Mouse (Mus musculus) heart, embryonic 12.5 days (tissue): Measurements from ENCODE around the gene Ctdspl. TPM values are rescaled to one million over a fixed set of nuclear protein-coding genes. Genes with fewer than 3 reads are reported as not detected.

Experiments
- ATAC-seq: fragments of 200-750 bp; cut with Nextera tagmentation; 2 replicates; pipeline ENCODE4 v1.8.0; 2017; ENCODE audit warnings: moderate TSS enrichment, moderate library complexity; ENCODE audit not compliant: insufficient number of reproducible peaks, low FRiP score
- H3K27ac ChIP-seq: fragments of 300-500 bp; sonication (generic); 2 replicates; pipeline ENCODE4 v1.5.1; 2016; ENCODE audit warnings: mild to moderate bottlenecking, moderate library complexity; ENCODE audit not compliant: poor library complexity, severe bottlenecking
- H3K27me3 ChIP-seq: fragments of 300-500 bp; sonication (generic); replicated peaks from 2 replicates; pipeline ENCODE4 v1.6.1; 2016; ENCODE audit warnings: mild to moderate bottlenecking, moderate library complexity
- H3K36me3 ChIP-seq: fragments of 300-500 bp; sonication (generic); 2 replicates; pipeline ENCODE4 v1.6.1; 2016; ENCODE audit warnings: mild to moderate bottlenecking, moderate library complexity
- H3K4me1 ChIP-seq: fragments of 300-500 bp; sonication (generic); replicated peaks from 2 replicates; pipeline ENCODE4 v1.6.1; 2016; ENCODE audit warnings: mild to moderate bottlenecking
- H3K4me2 ChIP-seq: fragments of 300-500 bp; sonication (generic); 2 replicates; pipeline ENCODE4 v1.6.1; 2016; ENCODE audit warnings: mild to moderate bottlenecking, moderate library complexity
- H3K4me3 ChIP-seq: fragments of 300-500 bp; sonication (generic); 2 replicates; pipeline ENCODE4 v1.5.1; 2016; ENCODE audit warnings: mild to moderate bottlenecking
- H3K9ac ChIP-seq: fragments of 300-500 bp; sonication (generic); 2 replicates; pipeline ENCODE4 v1.6.1; 2016; ENCODE audit warnings: mild to moderate bottlenecking, moderate library complexity
- H3K9me3 ChIP-seq: fragments of 300-500 bp; sonication (generic); replicated peaks from 2 replicates; pipeline ENCODE4 v1.6.1; 2016; ENCODE audit warnings: mild to moderate bottlenecking, moderate library complexity
- WGBS: fragments of 180-500 bp; shearing (Covaris S2); methylation state at CpG from one replicate; pipeline ENCODE4 v1.1.7; 2016; 5-methylcytosine and 5-hydroxymethylcytosine counted together
- polyA plus RNA-seq: library from polyadenylated mRNA; unstranded; fragments of >200 nt; fragmentation: Nextera tagmentation; extraction: Ambion mirVana; gene quantifications from 2 replicates; pipeline ENCODE4 v1.2.1, GENCODE M21; 2016

Gene Ctdspl
- polyA plus RNA-seq, 1 experiment from 2014 or later = 7.8 TPM

DNA sequence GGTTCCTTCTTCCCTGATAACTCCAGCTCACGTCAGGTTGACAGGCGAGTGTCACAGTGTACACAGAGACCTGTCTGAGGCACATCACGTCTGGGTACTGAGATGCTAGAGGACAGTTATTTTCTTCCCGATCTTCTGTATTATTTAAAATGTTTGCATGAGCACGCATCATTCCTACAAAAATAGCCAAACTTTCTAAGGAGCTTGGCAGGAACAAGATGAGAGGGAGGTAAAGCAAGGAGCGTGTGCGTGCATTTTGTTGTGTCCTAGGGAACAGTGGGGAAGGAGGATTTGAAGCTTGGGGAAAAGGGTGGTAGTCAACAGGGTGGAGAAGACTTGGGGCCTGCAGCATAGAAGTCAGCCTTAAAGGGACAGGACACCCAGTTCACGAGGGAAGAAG is 22.9 kb downstream of the Ctdspl start:
- Histone ChIP-seq H3K4me3 (no peak overlapping the region), H3K27ac (peak overlapping the region; percentile 45), H3K9me3 (no peaks in the 10 kb centered on the region), H3K36me3 (no peaks in the 10 kb centered on the region), H3K27me3 (no peaks in the 10 kb centered on the region), H3K9ac (no peak overlapping the region), H3K4me2 (no peak overlapping the region), H3K4me1 (peaks cover 63% of the 10 kb centered on the region)
- ATAC-seq = no peak
- WGBS = 83% methylated on average over 8 of the region's 8 CpGs

- Histone ChIP-seq H3K27me3 (no peaks in the 10 kb centered on the region), H3K4me2 (no peak overlapping the region), H3K9ac (no peak overlapping the region), H3K36me3 (peaks cover under 1% of the 10 kb centered on the region; the same call in 1 of the 2 replicates), H3K27ac (peak overlapping the region; percentile 45), H3K4me3 (no peak overlapping the region), H3K9me3 (no peaks in the 10 kb centered on the region), H3K4me1 (peaks cover 57% of the 10 kb centered on the region)
- WGBS = 56% methylated on average over 4 of the region's 4 CpGs
- no peak for ATAC-seq
These were observed 23.4 kb downstream of the Ctdspl start for GRCm38 (mm10) chr9:118949654-118950053.

DNA sequence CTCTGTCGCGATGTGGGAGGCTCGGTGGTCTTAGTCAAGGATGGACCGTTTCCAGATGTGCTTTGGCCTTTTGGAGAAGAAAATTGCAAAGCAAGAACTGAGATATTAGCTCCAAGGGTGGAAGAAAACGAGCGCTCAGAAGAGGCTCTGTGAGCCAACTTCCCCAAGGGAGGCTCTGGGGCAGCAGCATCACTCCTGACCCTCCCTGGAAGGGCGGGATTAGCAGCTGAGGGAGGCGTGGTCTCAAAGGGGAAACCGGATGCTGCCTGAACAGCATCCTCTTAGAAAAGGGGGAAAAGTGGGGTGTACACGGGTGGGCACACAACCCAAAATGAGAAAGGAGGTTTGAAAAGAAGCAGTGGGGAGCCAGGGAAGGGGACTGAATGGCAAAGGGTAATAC is 23.8 kb downstream of the Ctdspl start:
- Histone ChIP-seq H3K36me3 (peaks cover 5% of the 10 kb centered on the region; the same call in 1 of the 2 replicates), H3K27me3 (no peaks in the 10 kb centered on the region), H3K4me3 (no peak overlapping the region), H3K9me3 (no peaks in the 10 kb centered on the region), H3K27ac (peak overlapping the region; percentile 45; the same call in 1 of the 2 replicates), H3K9ac (no peak overlapping the region), H3K4me2 (no peak overlapping the region), H3K4me1 (peaks cover 57% of the 10 kb centered on the region)
- ATAC-seq = no peak
- WGBS = 79% methylated on average over 10 of the region's 10 CpGs

DNA sequence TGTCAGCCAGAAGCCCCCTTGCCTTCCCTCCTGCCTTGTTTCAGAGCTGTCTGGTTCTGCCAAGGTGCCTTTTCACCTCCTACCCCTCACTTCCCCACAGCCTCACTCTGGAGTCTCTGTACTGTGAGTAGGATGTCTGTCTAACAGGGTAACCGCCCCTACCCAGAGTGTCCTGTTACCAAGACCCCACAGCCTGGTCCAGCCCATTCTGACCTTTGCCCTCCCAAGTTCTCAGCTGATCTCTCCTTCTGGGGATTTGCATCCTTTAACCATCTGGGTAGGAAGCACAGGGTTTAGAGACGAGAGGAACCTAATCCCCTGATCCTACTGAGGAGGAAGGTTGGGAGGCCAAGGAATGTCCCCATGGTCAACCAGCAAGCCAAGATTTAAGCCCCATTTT is 24.5 kb downstream of the Ctdspl start:
- Histone ChIP-seq H3K9me3 (no peaks in the 10 kb centered on the region), H3K36me3 (peaks cover 5% of the 10 kb centered on the region), H3K9ac (no peak overlapping the region), H3K4me2 (no peak overlapping the region), H3K4me1 (peaks cover 57% of the 10 kb centered on the region), H3K27me3 (no peaks in the 10 kb centered on the region), H3K27ac (0 out of 2 replicates have a peak overlapping the region, but pooled peaks have one; percentile 65), H3K4me3 (no peak overlapping the region)
- 80% methylated on average over 2 of the region's 2 CpGs for WGBS
- no peak for ATAC-seq

DNA sequence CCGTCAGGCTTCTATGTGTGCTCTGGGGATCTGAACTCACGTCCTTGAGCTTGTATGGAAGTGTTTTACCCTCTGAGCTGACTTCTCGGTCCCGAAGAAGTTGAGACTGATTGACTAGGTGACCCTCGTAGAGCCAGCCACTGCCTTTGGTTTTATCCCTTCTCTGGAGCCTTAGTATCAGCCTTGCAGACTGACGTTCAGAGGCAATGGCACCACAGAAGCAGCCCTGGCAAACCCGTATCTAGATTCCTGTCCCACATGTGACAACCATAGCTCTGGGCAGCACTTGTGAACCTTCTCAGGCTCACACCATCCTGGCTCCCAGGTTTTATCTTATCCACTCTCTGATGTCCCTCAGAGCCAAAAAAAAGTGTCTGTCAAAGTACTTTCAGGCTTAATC is 25.1 kb downstream of the Ctdspl start:
- no peak for ATAC-seq
- H3K4me3 ChIP-seq = no peak overlapping the region

GRCm38 (mm10) chr9:118952180-118952579 is 25.9 kb downstream of the Ctdspl start:
- 40% methylated on average over 16 of the region's 16 CpGs for WGBS
- 0 out of 2 replicates have a peak, but pooled peaks have one; percentile 54 for ATAC-seq
- Histone ChIP-seq H3K4me2 (peak overlapping the region; percentile 6; the same call in 1 of the 2 replicates), H3K4me1 (peaks cover 57% of the 10 kb centered on the region), H3K36me3 (peaks cover 5% of the 10 kb centered on the region), H3K4me3 (no peak overlapping the region), H3K27me3 (no peaks in the 10 kb centered on the region), H3K9ac (no peak overlapping the region), H3K9me3 (no peaks in the 10 kb centered on the region), H3K27ac (peak overlapping the region; percentile 65; the same call in 1 of the 2 replicates)

More for the DNA sequence above, 25.1 kb downstream of the Ctdspl start:
- Histone ChIP-seq H3K9ac (no peak overlapping the region), H3K27me3 (no peaks in the 10 kb centered on the region), H3K36me3 (peaks cover 5% of the 10 kb centered on the region), H3K4me2 (no peak overlapping the region), H3K27ac (peak overlapping the region; percentile 65), H3K9me3 (no peaks in the 10 kb centered on the region), H3K4me1 (peaks cover 57% of the 10 kb centered on the region)
- WGBS = 64% methylated on average over 7 of the region's 7 CpGs

DNA sequence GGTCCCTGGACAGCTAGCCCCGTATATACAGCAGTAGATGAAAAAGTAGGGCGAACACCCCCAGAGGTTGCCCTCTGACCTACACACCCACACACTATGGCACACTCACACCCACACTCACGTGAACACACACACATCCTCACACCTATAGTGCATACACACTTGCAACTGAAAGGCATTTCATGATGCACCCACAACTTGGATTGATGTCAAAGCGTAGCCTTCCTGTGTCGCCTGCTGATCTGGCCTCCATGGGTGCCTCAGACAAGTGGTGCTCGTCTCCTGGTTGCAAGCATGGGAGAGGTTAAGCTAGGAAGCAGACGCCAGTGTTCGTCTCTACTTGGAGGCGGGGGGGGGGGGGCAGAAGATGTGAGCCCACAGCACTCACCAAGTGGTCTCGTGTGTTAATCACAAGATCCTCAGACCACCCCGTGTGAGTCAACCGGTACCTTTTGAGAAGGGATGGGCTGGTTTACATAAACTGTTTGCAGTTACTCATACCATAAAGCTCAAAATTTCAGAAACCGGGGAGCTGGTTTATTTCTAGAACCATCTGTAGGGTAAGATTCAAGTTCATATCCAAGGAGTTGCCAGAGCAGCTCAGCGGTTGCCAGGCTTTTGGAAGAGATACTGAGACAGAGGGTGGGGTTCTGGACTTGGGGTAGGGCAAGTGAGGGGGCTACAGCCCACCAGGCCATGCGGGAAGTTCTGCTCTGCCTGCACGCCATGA is 27.4 kb downstream of the Ctdspl start:
- 87% methylated on average over 16 of the region's 16 CpGs for WGBS
- H3K27me3 ChIP-seq = no peaks in the 10 kb centered on the region
- H3K9me3 ChIP-seq = no peaks in the 10 kb centered on the region
- ATAC-seq = no peak
- no peak overlapping the region for H3K27ac ChIP-seq
- H3K9ac ChIP-seq = no peak overlapping the region
- peaks cover 8% of the 10 kb centered on the region for H3K36me3 ChIP-seq
- H3K4me1 ChIP-seq = peaks cover 53% of the 10 kb centered on the region
- no peak overlapping the region for H3K4me3 ChIP-seq
- H3K4me2 ChIP-seq = no peak overlapping the region

DNA sequence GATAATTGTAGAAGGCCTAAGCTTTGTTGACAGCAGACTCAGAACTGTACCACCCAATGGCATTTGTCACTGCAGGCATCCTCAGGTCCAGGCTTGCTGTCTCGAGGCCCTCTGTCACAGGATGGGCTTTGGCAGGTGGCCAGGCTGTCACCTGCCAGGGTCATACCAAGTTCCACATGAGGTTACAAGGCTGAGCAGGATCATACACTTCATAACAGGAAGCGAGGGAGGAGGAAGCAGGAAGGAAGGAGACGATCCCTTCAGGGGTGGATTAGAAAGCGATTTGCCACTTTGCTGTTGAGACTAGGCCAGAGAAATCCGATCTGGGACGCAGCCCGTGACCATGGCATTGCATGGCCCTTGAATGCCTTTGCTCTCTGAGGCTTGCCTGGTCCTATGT is 32.5 kb downstream of the Ctdspl start:
- peaks cover 28% of the 10 kb centered on the region for H3K4me1 ChIP-seq
- WGBS = 51% methylated on average over 7 of the region's 7 CpGs
- no peak overlapping the region for H3K4me2 ChIP-seq
- peak overlapping the region; percentile 18; the same call in 1 of the 2 replicates for H3K27ac ChIP-seq
- no peak overlapping the region for H3K9ac ChIP-seq
- no peaks in the 10 kb centered on the region for H3K27me3 ChIP-seq
- no peaks in the 10 kb centered on the region for H3K9me3 ChIP-seq
- ATAC-seq = no peak
- H3K36me3 ChIP-seq = peaks cover 11% of the 10 kb centered on the region
- no peak overlapping the region for H3K4me3 ChIP-seq

DNA sequence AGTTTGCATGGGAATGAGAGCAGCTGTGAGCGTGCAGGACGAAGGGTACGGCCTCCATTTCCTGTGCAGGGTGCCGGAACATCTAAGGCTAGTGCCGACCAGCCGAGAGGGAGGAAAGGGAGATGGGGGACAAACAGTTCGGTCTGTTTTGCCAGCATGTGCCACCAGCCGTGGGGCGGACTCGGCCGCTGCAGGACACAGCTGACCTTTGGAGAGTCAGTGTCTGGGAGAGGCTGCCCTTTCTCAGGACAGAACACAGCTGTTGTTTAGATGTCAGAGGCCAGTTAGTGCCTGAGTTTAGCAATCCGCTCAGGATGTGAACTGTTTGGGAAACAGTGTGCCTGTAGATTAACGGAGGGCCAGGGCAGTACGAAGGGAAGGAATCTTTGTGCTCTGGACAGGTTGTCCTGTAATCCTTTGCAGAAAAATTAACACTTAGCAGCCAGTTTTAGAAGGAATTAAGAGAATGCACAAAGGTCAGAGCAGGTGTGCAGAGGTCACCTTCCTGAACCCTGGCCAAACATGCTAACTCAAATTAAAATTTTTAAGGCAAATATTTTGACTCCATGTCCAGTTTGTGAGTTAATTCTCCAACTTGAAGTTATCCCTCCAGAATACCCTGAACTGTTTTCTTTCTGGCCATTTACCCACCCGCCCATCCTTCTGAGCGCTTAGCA is 34.3 kb downstream of the Ctdspl start:
- no peak overlapping the region for H3K4me3 ChIP-seq
- H3K27ac ChIP-seq = peak overlapping the region; percentile 58
- no peaks in the 10 kb centered on the region for H3K9me3 ChIP-seq
- no peak overlapping the region; the same call in 1 of the 2 replicates for H3K9ac ChIP-seq
- WGBS = 30% methylated on average over 16 of the region's 16 CpGs
- peak overlapping the region; percentile 44 for H3K4me2 ChIP-seq
- H3K27me3 ChIP-seq = no peaks in the 10 kb centered on the region
- ATAC-seq = peak; percentile 60
- H3K4me1 ChIP-seq = peaks cover 34% of the 10 kb centered on the region
- peaks cover 9% of the 10 kb centered on the region for H3K36me3 ChIP-seq

GRCm38 (mm10) chr9:118963149-118963548 is 36.9 kb downstream of the Ctdspl start:
- H3K4me1 ChIP-seq = peaks cover 34% of the 10 kb centered on the region
- WGBS = 81% methylated on average over 9 of the region's 9 CpGs

DNA sequence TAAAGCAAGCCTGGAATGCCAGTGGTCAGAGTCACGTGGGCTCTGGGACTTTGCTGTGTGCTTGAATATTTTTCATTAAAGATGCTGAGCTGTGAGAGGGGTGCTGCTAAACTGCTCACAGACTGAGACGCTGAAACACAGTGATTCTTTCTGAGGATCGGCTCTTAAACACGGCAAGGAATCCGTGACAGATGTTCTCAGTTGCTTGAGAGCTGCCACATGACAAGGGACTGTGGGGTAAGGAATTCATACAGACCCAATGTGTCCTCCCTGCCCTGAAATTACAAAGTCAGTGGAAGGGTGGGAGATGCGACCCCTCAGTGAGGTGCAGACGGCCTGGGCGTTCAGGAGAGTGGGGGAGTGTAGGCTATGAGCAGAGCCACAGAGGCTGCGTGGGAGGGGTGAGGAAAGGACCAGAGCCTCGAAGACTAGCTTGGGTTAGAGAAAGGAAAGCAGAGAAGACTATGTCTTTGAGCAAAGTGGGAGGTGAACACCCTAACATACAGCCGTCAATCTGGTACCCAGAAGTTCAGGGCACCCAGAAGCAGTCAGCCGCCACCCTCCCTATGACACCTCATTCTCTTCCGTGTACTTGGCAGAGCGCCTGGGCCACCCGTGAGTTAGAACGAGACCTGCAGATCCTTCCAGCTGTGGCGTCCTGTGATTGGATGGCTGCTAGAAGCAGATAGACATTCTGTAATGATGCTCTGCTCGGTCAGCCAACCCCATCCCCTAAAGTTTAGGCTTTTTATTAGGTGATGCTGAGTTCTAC is 38.2 kb downstream of the Ctdspl start:
- H3K9me3 ChIP-seq = 0 out of 2 replicates have a peak, but pooled peaks cover 7% of the 10 kb centered on the region
- H3K36me3 ChIP-seq = peaks cover 25% of the 10 kb centered on the region
- 73% methylated on average over 18 of the region's 18 CpGs for WGBS
- H3K9ac ChIP-seq = no peak overlapping the region
- H3K4me2 ChIP-seq = no peak overlapping the region
- no peak overlapping the region for H3K27ac ChIP-seq
- no peak for ATAC-seq
- H3K4me3 ChIP-seq = no peak overlapping the region
- H3K4me1 ChIP-seq = peaks cover 26% of the 10 kb centered on the region
- no peaks in the 10 kb centered on the region for H3K27me3 ChIP-seq

More at GRCm38 (mm10) chr9:118963149-118963548, 36.9 kb downstream of the Ctdspl start:
- Histone ChIP-seq H3K36me3 (peaks cover 27% of the 10 kb centered on the region), H3K4me2 (no peak overlapping the region), H3K4me3 (no peak overlapping the region), H3K27me3 (no peaks in the 10 kb centered on the region), H3K9ac (no peak overlapping the region), H3K27ac (no peak overlapping the region), H3K9me3 (0 out of 2 replicates have a peak, but pooled peaks cover 7% of the 10 kb centered on the region)
- no peak for ATAC-seq
